Mouse (Mus musculus) heart, embryonic 16.5 days (tissue): ENCODE data around the gene Snai1. TPM values are rescaled to one million over a fixed set of nuclear protein-coding genes. Genes with fewer than 3 reads are reported as not detected.
A peak's percentile ranks its signal among the peaks of the same experiment; 100 is the strongest.

Experiments
- ATAC-seq: fragments of 200-750 bp; cut with Nextera tagmentation; replicated peaks from 2 replicates; pipeline ENCODE4 v1.8.0; 2017; ENCODE audit warnings: moderate number of reproducible peaks; ENCODE audit not compliant: insufficient read depth, low FRiP score; ENCODE audit errors: extremely low read depth
- H3K27ac ChIP-seq: fragments of 300-500 bp; sonication (generic); 2 replicates; pipeline ENCODE4 v1.5.1; 2014; ENCODE audit warnings: mild to moderate bottlenecking, low read length, control low read depth, moderate library complexity
- H3K27me3 ChIP-seq: fragments of 300-500 bp; sonication (generic); 2 replicates; pipeline ENCODE4 v1.6.1; 2014; ENCODE audit warnings: low read length, mixed read lengths; ENCODE audit not compliant: control insufficient read depth, insufficient read depth
- H3K36me3 ChIP-seq: fragments of 300-500 bp; sonication (generic); 2 replicates; pipeline ENCODE4 v1.6.1; 2014; ENCODE audit not compliant: control insufficient read depth, insufficient read depth
- H3K4me1 ChIP-seq: fragments of 300-500 bp; sonication (generic); 2 replicates; pipeline ENCODE4 v1.6.1; 2014; ENCODE audit warnings: low read length, mixed read lengths; ENCODE audit not compliant: control insufficient read depth, insufficient read depth
- H3K4me2 ChIP-seq: fragments of 300-500 bp; sonication (generic); 2 replicates; pipeline ENCODE4 v1.6.1; 2014; ENCODE audit warnings: low read depth, mild to moderate bottlenecking, control low read depth, low read length
- H3K4me3 ChIP-seq: fragments of 300-500 bp; sonication (generic); 2 replicates; pipeline ENCODE4 v1.5.1; 2014; ENCODE audit warnings: mild to moderate bottlenecking, control low read depth, low read length
- H3K9ac ChIP-seq: fragments of 300-500 bp; sonication (generic); 2 replicates; pipeline ENCODE4 v1.6.1; 2014; ENCODE audit warnings: low read length, control low read depth
- H3K9me3 ChIP-seq: fragments of 300-500 bp; sonication (generic); replicated peaks from 2 replicates; pipeline ENCODE4 v1.6.1; 2016; ENCODE audit warnings: low read length; ENCODE audit not compliant: control insufficient read depth
- WGBS: fragments of 180-500 bp; shearing (Covaris S2); extraction: QIAGEN DNeasy Blood & Tissue Kit; methylation state at CpG from one replicate; pipeline ENCODE4 v1.1.7; 2014; 5-methylcytosine and 5-hydroxymethylcytosine counted together
- polyA plus RNA-seq: library from polyadenylated mRNA; unstranded; fragments of >200 nt; fragmentation: Nextera tagmentation; extraction: Ambion mirVana; gene quantifications from 2 replicates; pipeline ENCODE4 v1.2.1, GENCODE M21; 2015

The Snai1 gene
- 12.5 and 20.6 TPM in 2 replicates for polyA plus RNA-seq

DNA sequence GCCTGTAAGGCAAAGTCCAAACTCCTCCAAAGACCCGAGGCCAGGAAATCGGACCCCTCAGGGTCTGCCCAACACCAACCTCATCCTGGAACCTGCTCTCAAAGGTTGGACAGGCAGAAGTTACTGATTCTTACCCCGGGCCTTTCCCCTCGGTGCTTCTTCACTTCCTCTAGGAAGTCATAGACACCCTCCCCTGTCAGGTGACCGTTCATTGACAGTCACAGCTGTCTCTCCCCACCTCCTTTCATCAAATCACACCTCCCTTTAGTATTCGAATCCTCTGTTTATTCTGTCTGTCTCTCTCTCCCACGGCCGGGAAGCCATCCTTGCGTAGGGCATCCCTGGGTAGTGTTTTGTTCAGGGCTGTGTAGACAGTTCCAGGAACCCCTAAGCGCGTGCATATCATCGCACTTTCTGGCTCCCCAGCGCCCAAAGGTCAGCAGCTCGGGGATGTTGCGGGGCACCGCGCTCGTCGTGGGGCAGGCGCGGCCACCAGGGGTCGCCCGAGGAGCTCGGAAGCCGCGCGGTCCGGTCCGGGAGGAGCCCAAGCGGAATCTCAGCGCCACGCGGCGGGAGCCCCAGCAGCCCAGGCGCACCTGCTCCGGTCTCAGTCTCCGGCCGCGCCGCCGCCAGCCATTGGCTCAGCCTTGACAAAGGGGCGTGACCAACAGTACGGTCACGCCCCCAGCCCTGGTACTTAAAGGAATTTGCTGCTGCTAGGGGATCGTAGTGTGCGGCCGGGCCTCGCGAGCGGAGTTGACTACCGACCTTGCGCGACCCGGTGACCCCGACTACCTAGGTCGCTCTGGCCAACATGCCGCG lies at the start of gene Snai1:
Snai1 (plus strand) TSS at position 720 of the 822 bp plus-strand sequence.
- ATAC-seq, result peak; percentile 94

DNA sequence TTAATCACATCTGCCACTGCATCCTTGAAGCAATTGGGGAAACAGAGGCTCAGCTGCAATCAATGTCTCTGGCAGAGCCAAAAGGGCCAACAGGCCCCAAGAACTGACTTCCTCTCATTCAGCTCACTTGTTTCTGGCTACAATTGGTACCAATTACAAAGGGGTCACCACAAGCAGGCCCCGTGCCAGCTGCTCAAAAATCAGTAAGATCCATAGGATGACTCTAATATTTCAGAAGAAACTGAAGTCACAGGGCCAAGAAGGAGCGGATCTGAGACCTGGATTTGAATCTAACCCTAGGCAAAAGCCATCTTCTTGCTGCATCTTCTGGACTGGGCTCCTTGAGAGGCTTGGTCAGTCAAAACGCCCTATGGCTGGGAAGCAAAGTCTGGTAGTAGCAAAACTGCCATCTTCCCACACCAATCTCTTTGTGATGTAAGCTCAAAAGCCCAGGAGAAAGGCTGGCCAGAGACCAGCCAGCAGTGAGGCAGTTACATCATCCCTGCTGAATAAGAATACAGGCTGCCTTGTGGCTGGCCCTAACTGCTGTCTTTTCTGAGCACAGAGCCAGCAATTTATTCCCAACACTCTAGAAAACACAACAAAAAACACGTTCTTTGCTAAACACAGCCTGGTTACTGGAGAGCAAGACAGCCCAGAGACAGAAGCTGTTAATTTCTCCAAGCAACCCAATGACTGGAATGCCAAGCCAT lies 47.0 kb upstream of the Snai1 start:
- ATAC-seq, result no peak
- Histone ChIP-seq H3K4me3 (peak overlapping the region; percentile 100), H3K27ac (no peak overlapping the region), H3K9me3 (no peaks in the 10 kb centered on the region), H3K9ac (peak overlapping the region; percentile 98), H3K4me1 (peaks cover 27% of the 10 kb centered on the region), H3K36me3 (no peaks in the 10 kb centered on the region; the same call in 1 of the 2 replicates), H3K27me3 (no peaks in the 10 kb centered on the region), H3K4me2 (peak overlapping the region; percentile 97)
- 74% methylated on average over 4 of the region's 4 CpGs for WGBS

More for the DNA sequence above, at the start of gene Snai1:
- peaks cover 28% of the 10 kb centered on the region for H3K4me1 ChIP-seq
- peak within 1 kb of the TSS; percentile 58 for H3K4me3 ChIP-seq
- under 1% methylated on average over 58 of the region's 58 CpGs for WGBS
- no peaks in the 10 kb centered on the region for H3K9me3 ChIP-seq
- H3K27me3 ChIP-seq, result peaks cover 14% of the 10 kb centered on the region
- H3K9ac ChIP-seq, result peak within 1 kb of the TSS; percentile 73
- H3K36me3 ChIP-seq, result no peaks in the 10 kb centered on the region
- H3K4me2 ChIP-seq, result peak within 1 kb of the TSS; percentile 84
- H3K27ac ChIP-seq, result peak within 1 kb of the TSS; percentile 25

DNA sequence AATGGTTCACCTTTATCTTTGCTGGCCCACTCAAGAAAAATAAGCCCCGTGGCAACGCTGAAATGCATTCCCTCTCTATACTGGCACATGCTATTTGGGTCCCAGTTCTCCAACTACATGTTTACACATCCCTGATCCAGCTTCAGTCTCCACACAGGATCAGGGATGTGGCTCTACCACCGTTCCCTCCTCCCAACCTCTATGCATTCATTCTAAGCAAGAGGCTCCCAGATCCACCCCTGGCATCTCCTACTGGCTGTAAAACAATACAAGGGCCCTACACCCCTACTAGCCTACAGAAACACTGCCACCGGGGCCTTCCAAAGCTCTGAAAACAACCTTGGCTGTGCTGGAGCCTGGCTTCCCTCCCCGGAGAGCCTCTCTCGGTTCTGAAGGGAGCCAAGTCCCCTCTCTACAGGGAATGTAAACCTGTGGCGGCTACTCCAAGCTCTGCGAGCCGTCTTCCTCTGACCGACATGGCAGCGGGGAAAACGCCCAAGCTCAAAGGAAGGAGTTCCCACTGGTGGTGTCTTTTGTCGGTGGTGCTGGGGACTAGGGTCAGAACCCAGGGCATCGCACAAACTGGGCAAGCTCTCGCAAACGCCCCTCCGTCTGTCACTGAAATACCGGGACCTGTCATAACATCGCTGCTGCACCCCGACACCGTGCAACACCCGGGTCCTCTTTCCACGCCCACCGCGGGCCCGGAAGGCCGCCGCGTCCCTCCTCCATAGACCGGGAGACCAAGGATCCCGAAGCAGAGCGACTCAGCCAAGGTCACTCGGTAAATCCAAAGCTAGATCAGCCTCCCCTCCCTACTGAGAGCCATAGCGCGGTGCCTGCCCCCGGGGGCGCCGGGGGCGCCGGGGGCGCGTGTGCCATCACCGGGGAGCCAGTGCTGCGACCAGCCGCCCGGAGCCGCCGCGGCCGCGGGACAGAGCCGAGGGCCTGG lies 46.0 kb upstream of the Snai1 start, which contains the start of gene Rnf114:
Rnf114 (plus strand) TSS at position 889 of the 952 bp plus-strand sequence.
- Histone ChIP-seq H3K27me3 (no peaks in the 10 kb centered on the region), H3K9me3 (no peaks in the 10 kb centered on the region), H3K27ac (peak within 1 kb of the TSS; percentile 95), H3K9ac (peak within 1 kb of the TSS; percentile 98), H3K36me3 (no peaks in the 10 kb centered on the region; the same call in 1 of the 2 replicates), H3K4me1 (peaks cover 24% of the 10 kb centered on the region), H3K4me2 (peak within 1 kb of the TSS; percentile 97), H3K4me3 (peak within 1 kb of the TSS; percentile 100)
- peak; percentile 50 for ATAC-seq
- WGBS, result 2% methylated on average over 52 of the region's 52 CpGs

DNA sequence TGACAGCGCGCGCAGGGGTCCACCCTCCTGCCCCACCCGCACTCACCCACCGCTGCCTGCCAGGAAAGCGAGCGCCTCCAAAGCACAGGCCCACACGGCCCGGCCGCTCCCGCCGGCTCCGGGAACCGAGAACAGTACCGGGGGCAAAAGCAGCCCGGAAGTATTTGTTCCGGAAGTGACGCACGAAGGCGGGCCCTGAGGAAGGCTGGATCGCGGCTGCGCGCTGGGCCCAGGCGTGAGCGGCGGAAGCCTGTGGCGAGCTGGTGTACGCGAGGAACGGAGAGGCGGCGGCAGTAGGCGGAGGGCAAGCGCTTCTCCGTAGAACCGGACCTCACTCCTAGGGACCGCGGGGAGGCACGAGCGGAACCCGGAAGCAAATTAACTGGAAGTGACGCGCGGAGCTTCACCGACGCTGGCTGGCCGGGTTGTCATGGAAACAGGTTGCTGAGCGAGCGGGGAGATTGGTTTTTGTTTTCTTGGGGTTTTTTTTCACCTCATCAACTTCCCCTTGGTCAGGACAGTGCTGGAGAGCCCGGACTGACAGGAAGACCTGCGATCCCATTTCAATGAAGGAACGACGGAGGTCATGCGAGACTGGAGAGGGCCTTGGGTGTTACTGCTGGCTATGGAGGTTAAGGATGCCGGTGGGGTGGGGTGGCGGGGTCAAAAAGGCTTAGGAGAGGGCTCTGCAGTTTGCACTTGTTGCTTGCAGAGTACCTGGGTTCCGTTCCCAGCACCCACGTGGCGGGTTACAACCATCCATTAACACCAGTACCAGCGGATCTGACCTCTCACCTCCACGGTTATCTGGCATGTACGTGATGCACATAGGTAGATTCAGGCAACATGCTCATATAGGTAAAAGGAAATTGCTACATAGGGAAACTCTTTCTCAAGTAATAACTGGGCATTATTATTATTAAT lies 45.0 kb upstream of the Snai1 start, which contains the start of gene Spata2:
Spata2 (minus strand) TSS at position 175 of the 924 bp plus-strand sequence.
- Histone ChIP-seq H3K27me3 (no peaks in the 10 kb centered on the region), H3K4me1 (peaks cover 24% of the 10 kb centered on the region), H3K9ac (peak within 1 kb of the TSS; percentile 98), H3K4me3 (peak within 1 kb of the TSS; percentile 100), H3K9me3 (no peaks in the 10 kb centered on the region), H3K4me2 (peak within 1 kb of the TSS; percentile 97), H3K36me3 (no peaks in the 10 kb centered on the region), H3K27ac (peak within 1 kb of the TSS; percentile 95)
- ATAC-seq, result peak; percentile 89
- WGBS, result 1% methylated on average over 63 of the region's 63 CpGs

DNA sequence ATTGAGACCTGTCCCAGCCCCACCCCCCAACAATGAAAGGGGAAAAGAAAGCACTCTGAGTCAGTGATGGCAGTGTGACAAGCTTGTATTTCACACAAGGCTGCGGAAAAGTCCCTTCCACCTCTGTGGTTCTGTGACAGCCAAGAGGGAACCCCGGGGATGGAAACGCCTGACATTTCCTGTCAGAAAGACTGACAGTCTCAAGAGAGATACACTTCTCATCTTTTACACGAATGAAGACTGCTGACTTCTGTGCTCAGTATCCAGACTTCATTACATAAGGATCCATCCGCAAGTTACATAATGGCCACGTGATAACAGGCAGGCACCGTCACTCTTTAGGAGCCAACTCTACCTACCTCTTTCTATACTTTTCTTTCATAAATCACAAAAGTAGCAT lies 41.6 kb upstream of the Snai1 start:
- 76% methylated on average over 7 of the region's 7 CpGs for WGBS
- ATAC-seq, result no peak
- Histone ChIP-seq H3K9me3 (no peaks in the 10 kb centered on the region), H3K9ac (no peak overlapping the region), H3K27ac (no peak overlapping the region), H3K4me1 (peaks cover 11% of the 10 kb centered on the region), H3K27me3 (no peaks in the 10 kb centered on the region), H3K4me2 (no peak overlapping the region), H3K36me3 (no peaks in the 10 kb centered on the region), H3K4me3 (no peak overlapping the region)

DNA sequence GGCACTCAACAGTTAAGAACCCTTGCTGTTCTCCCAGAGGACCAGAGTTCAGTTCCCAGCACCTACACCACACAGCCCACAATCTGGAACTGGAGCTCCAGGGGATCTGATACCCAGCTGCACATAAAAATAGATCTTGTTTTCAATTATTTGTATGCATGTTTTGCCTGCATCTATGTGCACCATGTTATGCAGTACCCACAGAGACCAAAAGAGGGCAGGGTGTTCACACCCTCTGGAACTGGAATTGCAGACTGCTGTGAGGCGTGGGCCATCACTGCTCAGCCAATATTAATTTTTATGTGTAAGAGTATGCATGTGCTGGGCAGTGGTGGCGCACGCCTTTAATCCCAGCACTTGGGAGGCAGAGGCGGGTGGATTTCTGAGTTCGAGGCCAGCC lies 40.7 kb upstream of the Snai1 start:
- Histone ChIP-seq H3K4me2 (no peak overlapping the region), H3K36me3 (no peaks in the 10 kb centered on the region), H3K27me3 (no peaks in the 10 kb centered on the region), H3K4me1 (peaks cover 6% of the 10 kb centered on the region; the same call in 1 of the 2 replicates), H3K4me3 (no peak overlapping the region), H3K9ac (no peak overlapping the region), H3K27ac (no peak overlapping the region), H3K9me3 (no peaks in the 10 kb centered on the region)
- ATAC-seq, result no peak
- 73% methylated on average over 5 of the region's 5 CpGs for WGBS

DNA sequence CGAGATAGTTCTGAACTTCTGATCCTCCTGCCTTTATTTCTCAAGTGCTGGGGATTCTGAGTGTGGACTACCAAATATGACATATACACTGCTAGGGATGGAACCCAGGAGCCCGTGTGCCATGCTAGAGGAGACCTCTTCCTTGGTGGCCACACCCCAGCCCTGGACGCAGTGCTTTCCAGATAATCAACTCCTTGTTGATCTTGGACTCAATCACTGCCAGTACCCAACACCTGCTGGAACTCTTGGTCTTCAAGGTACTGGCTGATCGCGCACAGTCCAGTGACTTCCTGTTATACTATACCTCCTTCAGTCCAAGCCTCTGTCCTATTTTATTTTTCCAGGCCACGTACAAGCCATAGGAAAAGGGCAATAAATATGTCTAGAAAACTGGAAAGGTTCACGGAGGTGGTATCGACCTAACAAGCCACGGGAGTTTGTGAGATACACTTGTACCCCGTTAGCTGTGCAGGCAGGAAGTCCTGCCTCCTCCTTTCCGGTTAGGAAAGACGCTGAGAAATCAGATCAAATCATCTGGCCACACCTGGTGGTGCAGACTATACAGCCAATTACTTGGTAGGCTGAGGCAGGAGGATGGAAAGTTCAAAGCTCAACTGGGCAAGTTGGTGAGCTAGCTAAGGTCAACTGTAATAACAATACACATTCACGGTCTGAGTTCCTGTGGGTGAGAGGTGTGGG lies 35.3 kb upstream of the Snai1 start:
- Histone ChIP-seq H3K9me3 (no peaks in the 10 kb centered on the region), H3K4me3 (peak overlapping the region; percentile 92), H3K9ac (peak overlapping the region; percentile 97), H3K27me3 (no peaks in the 10 kb centered on the region), H3K36me3 (no peaks in the 10 kb centered on the region), H3K27ac (peak overlapping the region; percentile 38; the same call in 1 of the 2 replicates), H3K4me2 (peak overlapping the region; percentile 79), H3K4me1 (peaks cover 32% of the 10 kb centered on the region)
- 42% methylated on average over 13 of the region's 13 CpGs for WGBS
- ATAC-seq, result no peak
